Mouse (Mus musculus) gastrocnemius, adult 8-10 months (tissue): ENCODE measurements around the gene Zfp408. TPM values are rescaled to one million over a fixed set of nuclear protein-coding genes. Genes with fewer than 3 reads are reported as not detected.
"Not testable (repeated sequence)": the region's sequence is repeated elsewhere in the genome, so short reads cannot be mapped to it uniquely, and the experiment has no call there.

Experiments used
- DNase-seq, 2 experiments: peaks; one replicate each; pipeline ENCODE4 v3.0.0; 2022; ENCODE audit warnings: low spot score in 2 of 2
- total RNA-seq, 4 experiments: library from RNA; stranded (reverse); gene quantifications; 2 replicates each; pipeline ENCODE4 v1.2.4; 2022

Gene Zfp408
- total RNA-seq, 4 experiments from 2014 or later, result 2.1 to 2.7 (median 2.4) TPM

DNA sequence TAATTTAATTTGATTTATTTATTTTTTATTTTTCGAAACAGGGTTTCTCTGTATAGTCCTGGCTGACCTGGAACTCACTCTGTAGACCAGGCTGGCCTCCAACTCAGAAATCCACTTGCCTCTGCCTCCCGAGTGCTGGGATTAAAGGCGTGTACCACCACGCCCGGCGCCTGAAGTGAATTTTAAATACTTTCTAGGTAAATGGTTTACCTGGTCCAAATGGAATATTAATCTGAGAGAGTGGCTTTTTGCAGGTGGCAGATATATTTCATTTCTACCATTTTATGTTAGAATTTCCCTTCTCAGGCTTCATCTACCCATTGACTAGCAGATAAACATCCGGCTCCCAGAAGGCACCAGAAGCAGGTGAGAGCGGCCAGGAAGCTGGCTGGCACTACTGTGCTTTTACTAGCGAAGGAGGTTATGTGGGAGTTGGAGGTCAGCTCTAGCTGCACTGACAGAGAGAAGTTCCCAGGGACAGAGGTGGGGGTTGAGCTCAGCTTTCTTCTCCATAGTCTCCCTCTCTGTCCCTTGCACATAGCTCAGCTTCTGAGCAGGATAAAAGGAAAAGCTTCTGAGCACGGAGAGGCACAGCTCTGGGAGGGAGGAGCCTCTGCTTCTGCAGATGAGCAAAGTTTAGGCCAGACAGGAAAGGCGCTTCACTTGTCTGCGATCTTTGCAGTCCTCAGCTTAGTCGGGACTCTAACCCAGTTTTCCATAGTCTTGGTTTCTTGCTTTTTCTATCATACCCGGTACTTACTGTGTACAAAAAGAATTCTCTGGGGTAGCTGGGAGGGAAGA is 2.1 kb upstream of the Zfp408 start:
- DNase-seq, result no peak

DNA sequence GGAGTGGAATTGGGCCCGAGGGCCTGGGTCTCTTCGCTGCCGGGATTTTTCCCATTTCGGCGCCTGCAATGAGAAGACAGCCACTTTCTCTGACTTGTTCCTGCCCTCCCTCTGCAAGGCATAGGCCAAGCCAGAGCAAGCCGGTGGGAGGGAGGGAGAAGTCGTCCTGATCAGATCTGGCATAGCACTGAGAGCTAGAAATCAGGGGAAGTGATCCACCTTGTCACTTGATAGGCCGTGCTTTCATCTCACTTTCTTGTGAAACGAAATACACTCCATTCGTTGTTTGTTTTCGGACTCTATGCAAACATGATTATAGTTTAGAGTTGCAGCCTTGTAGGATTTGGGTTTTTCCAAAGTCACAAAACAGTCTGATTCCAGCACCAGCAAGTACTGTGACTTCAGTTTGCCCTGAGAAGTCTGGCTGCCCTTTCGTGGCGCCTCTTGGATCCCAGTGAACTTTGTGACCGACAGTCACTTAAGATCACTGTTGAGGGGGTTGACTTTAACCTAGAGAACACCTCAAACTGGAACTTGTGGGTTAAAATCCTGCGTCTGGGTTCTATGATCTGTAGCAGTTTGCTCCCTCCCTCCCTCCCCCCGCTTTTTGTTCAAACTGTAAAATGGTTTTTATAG is 887 bp upstream of the Zfp408 start:
- DNase-seq, result no peak

DNA sequence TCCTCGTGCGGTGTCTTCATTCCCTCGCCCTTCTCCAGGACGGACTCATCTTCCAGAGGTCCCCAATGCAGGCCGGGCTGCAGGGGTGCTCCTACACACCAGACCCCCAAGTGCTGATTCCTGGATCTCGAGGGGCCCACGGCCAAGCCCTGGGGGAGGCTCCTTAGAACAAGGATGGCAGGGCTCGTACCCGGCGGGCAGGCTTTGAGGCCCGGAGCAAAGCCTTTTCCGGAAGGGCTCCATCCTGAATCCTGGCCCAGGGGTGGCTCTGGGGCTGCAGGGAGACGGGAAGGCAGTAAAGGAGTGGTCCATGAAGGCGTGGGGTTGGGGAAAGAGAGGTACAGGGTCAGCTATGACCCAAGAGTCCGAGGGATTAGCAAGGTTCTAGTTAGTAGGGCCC is 439 bp downstream of the Zfp408 start:
- DNase-seq, result no peak

DNA sequence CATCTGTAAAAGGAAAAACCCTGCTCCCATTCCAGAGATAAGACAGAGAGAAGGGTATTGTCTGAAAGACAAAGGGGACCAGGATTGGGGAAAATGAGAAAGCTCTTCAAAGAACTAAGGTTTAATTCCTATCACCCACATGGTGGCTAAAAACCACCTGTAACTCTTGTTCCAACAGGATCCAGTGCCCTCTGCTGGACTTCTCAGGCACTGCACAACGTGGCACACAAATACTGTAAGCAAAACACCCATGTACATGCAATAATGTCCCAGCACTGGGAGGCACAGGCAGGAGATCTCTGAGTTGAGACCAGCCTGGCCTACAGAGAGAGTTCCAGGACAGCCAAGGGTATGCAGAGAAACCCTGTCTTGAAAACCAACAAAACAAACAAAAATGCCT is 2.9 kb downstream of the Zfp408 start:
- no peak for DNase-seq

DNA sequence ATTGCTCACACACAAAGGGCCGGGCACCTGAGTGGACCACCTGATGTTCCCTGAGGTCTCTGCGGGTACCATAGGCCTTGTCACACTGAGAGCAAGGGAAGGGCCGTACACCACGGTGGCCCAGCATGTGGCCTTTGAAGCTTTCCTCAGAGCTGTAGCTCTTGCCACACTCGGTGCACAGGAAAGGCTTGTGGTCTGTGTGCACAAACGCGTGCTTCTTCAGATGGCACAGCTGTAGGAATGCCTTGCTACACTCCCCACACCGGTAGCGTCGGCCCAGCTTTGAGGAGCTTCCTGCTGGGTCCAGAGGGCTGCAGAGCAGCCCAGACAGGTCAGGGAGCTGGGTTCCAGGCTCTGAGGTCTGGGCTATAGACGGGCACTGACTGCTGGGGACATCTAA is 3.8 kb downstream of the Zfp408 start:
- no peak for DNase-seq

DNA sequence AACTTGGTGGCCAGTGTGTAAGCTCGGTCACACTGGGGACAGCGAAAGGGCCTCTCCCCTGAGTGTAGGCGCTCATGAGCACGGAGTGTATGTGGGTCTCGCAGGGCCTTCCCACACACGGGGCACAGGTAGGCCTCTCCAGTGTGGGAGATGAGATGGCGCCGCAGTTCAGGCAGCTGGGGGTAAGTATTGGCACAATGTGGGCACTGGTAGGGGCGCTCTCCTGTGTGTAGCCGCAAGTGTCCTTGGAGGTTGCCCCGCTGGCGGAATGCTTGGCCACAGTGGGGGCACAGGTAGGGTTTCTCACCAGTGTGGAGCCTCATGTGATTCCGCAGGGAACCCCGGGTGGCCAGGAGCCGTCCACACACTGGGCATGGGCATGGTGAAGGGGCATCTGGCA is 4.2 kb downstream of the Zfp408 start:
- no peak for DNase-seq

DNA sequence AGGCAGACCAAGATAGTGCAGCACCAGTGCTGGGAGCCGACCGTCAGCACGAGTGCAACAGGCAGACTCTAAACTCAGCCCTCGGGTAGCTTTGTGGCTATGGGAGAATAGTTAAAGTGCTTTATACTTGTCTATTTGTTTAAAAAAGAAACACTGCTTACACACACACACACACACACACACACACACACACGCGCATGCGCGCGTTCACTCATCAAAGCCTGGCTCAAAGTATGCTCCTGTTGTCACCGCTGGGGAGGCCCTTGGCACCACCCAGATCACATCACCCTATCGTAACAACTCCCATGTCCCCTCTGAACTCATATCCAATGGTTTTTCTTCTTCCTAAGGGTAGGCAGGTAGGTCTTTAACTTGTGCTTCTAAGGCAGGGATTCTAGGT is 5.6 kb downstream of the Zfp408 start:
- no peak for DNase-seq

DNA sequence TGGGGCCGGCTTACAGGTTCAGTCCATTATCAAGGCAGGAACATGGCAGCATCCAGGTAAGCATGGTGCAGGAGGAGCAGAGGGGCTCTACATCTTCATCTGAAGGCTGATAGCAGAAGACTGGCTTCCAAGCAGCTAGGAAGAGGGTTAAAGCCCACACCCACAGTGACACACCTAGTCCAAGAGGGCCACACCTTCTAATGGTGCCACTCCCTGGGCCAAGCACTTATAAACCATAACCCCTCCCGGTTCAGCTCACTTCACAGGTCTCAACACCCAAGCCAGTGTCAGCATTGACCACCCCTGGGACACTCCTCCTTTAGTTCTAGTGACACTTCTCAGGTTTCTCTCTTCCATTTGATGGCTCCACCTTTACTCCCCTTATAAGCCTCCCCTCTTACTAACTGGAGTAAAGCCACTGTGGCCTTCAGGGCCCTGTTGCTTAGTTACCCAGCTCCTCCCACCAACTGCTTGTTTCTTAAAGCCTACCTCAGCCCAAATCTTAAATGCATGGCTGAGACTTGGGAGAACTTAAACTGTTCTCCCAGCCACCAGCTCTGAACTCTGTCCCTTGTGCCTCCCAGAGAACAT is 6.7 kb downstream of the Zfp408 start:
- DNase-seq, result no peak

DNA sequence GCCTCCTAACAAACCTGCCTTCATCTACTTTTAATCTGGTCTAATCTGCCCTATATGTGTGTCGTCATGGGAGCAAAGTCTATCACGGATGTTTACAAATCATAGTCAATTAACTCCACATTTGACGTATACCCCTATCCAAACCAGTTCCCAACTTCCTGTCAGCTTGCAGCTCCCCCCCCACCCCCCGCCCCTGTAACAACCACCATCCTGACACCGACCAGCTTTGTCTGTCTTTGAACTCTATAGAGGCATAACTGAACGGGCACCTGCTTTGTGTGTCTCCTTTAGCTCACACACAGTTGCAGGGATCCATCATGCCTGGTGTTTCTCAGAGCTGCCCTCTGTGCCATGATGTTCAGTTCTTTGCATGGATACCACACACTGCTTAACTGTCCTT is 10.7 kb downstream of the Zfp408 start:
- DNase-seq, result no peak

DNA sequence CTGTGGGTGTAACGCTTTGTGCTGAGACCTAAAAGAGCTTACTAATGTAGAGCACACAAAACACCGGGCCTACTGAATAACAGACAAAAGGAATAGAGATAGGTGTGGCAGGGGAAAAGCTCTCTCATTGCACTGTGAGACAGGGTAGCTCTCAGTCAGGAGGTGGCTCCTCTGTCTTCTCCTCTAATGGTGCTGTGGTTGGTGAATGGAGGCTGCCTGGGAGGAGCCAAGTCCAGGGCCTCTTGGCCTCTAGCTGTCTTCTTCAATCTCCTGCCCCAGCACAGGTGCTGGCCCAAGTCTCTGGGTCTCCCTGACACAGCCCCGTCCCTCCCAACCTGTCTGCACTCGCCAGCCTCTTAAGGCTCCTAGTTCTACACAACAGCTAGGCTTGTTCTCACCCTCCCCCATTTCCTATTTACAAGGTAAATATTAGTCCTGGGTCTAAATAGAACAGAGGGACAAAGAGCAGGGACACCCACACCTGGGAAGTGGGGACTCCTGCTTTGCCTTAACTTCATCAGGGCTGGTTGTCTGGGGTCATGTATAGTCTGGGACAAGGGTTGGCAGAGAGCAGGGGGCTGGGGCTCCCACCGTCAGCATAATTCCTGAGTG is 12.8 kb downstream of the Zfp408 start:
- DNase-seq, result no peak

DNA sequence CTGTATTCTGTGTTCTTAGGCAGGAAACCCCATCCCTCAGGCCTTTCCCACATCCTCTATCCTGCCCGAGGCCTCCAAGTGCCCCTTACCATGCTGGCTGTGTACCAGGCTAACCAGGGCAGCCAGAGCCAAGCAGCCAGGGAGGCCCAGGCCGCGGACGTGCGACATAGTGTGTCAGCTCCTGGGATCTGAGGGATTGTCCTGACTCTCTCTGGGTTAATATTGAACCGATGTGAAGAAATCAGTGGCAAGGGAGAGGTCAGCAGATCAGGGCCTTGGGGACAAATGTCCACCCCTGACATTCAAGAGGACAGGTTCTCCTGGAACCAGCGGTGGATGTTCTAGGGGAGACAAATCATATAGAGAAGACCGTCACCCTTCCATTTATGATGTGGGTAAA is 13.4 kb downstream of the Zfp408 start, which contains the start of gene F2:
TSS of gene F2 (minus strand) at position 186 of the 400 bp plus-strand sequence.
- DNase-seq, result no peak

DNA sequence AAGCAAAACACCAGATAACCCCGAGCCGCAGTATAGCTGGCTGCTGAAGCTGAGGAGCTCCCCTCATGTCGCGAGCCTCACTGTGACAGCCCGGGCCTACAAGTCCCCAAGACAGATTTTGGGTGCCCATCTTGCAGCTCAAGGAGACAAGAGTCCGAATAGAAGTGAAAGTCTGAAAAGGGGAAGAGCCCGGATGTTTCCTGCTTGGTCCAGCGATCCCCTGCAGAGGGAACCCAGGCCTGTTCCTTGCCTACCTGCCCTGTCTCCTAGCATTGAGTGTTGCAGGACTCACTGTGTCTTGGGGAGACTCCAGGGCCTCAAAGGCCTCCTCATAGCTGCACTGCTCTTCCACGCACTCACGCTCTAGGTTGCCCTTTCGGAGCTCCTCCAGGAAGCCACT is 14.1 kb downstream of the Zfp408 start:
- no peak for DNase-seq

DNA sequence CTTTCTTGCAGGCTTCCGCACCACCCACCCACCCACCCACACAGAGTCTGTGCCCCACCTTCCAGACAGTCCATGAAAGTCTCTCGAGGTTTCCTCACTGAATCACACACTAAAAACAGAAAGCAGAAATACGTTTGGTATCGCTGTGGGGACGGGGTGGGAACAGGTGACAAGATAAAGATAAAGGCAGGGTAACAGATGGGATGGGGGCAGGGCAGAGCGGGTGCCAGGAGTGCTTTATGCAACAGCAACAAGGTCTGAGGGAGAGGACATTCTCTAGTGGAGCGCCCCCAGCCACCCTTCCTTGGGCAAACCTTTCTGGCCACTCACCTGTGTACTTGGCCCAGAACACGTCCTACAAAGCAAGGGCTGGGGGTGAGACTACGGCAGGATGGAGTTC is 14.8 kb downstream of the Zfp408 start:
- DNase-seq, result no peak

DNA sequence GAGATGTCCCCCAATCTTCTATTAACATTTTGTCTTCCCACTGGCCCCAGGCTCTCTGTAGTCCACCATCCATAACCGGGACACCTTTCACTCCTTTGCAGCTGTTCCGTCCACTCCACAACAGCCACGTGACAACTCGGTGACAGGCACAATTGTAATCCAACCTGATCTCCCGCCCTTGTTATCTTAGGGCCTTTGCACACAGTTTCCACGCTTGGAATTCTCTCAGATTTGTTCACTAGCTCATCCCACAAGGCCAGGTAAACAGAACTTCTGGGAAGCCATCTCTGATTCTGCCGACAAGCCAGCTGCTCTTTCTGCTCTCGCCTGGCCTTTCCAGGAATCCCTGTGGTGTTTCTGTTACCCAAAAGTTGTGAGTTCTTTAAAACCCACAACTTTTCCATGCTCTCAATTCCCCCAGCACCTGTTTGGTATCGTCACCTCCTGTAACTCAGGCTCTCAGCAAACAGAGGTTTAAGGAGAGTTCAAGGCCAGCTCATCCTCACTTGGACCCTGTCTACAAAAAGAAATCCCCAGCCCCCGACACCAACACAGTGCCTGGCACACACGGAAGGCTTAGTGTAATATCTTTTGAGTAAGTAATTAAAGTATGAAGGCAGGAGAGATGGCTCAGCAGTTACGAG is 16.1 kb downstream of the Zfp408 start:
- no peak for DNase-seq

DNA sequence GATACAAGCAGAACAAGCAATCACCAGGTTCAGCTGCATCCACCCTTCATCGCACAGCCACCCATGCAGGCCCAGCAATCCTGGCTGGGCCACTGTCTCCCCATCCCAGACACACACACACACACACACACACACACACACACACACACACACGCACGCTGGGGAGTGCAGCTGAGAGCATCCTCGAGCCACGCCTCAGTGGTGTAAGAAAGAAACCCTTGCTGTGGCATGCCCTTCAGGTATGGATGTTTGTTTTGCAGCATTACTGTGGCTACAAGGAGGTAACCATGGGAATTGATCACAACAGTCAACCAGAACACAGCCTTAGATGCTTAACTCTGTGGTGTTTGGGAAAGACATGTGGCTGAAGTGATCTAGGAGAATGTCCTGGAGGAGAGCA is 17.3 kb downstream of the Zfp408 start:
- DNase-seq, result no peak

DNA sequence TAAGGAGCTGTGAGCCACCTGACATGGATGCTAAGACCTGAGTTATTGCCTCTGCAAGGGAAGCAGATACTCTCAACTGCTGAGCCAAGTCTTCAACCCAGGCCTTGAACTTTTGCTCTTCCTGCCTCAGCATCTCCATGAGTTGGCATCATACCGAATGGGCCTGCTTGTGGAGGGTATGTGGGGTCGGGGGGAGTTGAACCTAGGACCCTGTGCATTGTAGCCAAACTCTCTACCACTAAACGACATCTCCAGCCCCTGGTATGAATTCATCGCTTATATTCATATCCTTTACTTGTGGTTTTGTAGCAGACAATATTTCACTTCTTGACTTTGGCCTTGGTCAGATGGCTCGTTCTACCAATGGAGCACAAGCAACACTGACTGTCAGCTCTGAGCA is 17.8 kb downstream of the Zfp408 start:
- DNase-seq, result no peak

DNA sequence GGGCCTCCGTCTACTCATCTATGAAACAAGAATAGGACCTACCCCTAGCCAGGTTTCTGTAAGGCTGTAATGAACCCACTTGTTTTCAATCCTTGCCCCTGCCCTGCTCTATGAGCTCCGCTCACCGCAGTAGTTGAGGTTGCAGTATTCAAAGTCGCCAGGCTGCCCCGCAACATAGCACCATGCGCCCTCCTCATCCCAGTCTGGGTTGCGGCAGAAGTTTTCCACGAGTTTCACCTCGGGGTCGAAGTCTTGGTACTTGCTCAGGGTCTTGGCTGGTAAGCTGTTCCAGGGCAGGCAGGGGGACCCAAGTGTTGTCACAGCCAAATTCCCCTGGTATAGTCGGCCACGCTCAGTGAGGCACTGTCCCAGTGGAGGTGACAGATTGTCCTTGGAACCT is 19.2 kb downstream of the Zfp408 start:
- no peak for DNase-seq

DNA sequence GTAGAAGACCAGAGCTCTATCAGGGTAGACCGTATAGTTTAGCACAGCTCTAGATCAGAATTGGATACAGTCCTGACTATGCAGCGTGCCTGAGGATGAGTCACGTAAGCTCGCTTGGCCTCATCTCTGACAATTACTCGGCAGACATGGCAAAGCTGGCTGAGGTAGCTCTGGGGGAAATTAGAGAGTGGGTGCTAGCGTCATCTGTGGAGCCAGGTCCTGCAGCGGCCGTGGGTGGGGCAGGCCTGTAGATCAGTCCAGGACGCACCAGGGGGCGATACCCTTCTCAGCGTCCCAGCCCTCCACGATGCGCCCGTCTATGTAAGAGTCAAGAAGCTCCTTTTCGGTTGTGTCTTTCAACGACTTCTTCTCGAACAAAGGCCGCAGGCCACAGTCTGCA is 19.9 kb downstream of the Zfp408 start:
- DNase-seq, result no peak

DNA sequence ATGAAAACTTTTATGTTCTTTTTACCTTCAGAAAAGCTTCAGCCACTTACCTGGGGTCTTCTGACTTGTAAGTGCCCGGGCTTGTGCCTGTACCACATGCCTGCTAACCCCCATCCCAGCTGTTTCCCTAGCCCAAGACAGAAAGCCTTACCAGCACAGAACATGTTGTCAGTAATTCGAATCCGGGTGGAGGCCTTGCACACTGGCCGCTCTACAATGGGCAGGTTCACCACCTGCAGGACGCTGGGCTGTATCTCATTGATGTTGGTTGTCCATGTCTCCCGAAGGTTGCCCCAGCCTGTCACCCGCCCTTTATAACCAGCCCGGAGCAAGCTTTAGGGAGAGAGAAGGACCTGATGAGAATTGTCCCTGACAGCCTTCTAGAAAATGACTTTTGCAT is 21.4 kb downstream of the Zfp408 start:
- DNase-seq, result no peak

DNA sequence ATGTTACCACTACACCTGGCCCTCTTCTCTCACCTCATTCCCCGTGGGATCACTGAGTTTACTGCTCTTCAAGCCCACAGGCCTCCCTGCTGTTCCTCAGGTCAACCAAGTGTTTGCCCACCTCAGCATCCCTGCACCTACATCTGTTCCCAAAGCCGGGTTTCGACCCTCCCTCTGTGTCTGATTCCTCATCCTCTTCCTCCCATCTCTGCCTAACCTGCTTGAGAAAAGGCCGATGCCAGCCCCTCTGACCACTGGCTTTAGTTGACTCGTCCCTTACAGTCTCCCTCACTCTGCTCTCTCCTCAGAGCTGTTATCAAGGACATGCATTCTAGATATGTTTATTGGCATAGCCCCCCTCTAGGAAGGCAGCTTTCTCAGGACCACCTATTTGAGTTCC is 22.1 kb downstream of the Zfp408 start:
- no peak for DNase-seq

DNA sequence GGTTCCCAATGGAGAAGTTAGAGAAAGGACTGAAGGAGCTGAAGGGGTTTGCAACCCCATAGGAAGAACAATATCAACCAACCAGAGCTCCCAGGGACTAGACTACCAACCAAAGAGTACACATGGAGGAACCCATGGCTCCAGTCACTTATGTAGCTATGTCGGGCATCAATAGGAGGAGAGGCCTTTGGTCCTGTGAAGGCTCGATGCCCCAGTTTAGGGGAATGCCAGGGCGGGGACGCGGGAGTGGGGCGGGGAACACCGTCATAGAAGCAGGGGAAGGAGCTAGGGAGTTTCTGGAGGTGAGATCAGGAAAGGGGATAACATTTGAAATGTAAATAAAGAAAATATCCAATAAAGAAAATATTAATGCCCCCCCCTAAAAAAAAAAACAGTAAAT is 26.2 kb downstream of the Zfp408 start:
- DNase-seq, result not testable (repeated sequence)

DNA sequence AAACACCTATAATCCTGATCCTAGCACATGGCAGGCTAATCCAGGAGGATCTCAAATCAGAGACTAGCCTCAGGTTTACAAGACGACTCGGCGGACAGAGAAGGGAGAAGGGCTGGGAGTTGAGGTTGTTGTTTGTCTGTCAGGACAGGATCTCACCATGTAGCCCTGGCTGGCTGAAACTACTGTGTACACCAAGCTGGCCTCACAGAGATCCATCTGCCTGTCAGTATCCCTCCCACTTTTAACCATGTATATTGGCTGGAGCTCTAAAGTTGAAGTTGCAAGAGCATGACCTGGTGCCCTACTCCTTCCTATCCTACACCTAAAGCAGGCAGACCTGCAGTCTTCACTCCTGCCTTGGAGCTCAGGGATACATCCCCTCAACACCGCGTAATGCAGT is 27.2 kb downstream of the Zfp408 start:
- no peak for DNase-seq
